Comparison of ENCODE assay signal across 8 mouse cellular contexts in the genomic region with DNA sequence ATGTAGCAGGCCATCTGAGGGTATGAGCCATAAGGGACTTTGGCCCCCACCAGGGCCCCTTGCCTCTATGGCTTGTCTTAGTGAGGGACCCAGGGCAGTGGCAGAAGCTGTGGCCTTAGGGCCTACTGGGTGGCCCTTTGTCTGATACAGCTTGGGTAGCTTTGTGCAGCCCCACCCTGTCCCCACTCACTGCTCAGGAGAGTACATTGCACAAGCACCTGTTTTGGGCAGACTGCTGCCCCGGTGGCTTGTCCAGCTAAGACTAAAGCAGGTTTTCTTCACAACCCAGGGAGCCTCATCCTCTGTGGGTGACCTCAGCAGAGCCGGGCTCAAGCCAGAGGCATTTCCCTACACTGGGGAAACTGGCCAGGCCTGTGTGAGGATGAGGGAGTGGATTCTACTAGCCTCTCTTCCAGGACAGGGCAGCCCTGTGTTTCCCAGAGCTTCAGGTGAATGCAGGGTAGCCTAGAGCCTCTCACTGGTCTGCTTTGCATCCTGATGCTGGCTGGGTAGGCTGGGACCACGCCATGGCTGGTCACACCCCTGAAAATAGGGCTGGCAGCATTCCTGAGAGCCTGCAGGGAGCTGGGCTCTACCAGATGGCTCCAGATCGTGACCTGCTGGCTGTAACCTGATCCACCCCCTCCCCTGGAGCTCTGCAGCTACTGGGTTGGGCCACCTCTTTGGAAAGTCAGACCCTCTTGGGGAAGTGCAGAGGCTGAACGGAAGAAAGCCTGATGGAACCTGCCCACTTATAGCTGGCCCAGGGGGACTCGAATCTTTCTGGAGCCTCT. TPM values are rescaled to one million over a fixed set of nuclear protein-coding genes. Genes with fewer than 3 reads are reported as not detected.
DNase-seq lines count a peak whose midpoint lies in the region; ATAC-seq lines count a peak whose summit lies in the region.

No protein-coding gene starts in this region.

- no peaks in the 10 kb centered on the region for H3K36me3 ChIP-seq in heart, embryonic 10.5 days
- no peaks in the 10 kb centered on the region for H3K36me3 ChIP-seq in kidney, embryonic 14.5 days (ENCODE audit: control insufficient read depth, insufficient read depth, low read length)
- no peaks in the 10 kb centered on the region for H3K36me3 ChIP-seq in neural tube, embryonic 11.5 days (ENCODE audit: control insufficient read depth, insufficient read depth, low read length)

- peak overlapping the region; percentile 9; the same call in 1 of the 2 replicates for H3K9ac ChIP-seq in kidney, embryonic 14.5 days (ENCODE audit: low read depth, low read length)
- peak overlapping the region; percentile 5; the same call in 1 of the 2 replicates for H3K9ac ChIP-seq in neural tube, embryonic 11.5 days (ENCODE audit: low read length)

- 12% methylated on average over 6 of the region's 6 CpGs for WGBS in heart, embryonic 10.5 days
- WGBS in kidney, embryonic 14.5 days = 11% methylated on average over 6 of the region's 6 CpGs
- WGBS in neural tube, embryonic 11.5 days = 12% methylated on average over 6 of the region's 6 CpGs

- ATAC-seq in kidney, embryonic 14.5 days (ENCODE audit: low FRiP score, low TSS enrichment) = peak; percentile 90
- no peak for ATAC-seq in neural tube, embryonic 11.5 days (ENCODE audit: insufficient read depth, low FRiP score, low TSS enrichment)
- ATAC-seq in inflammation-experienced regulatory T-cells, adult 6 months = no peak

- no peak overlapping the region for H3K4me3 ChIP-seq in heart, embryonic 10.5 days
- H3K4me3 ChIP-seq in kidney, embryonic 14.5 days (ENCODE audit: low read length) = no peak overlapping the region
- H3K4me3 ChIP-seq in neural tube, embryonic 11.5 days (ENCODE audit: low read depth, low read length) = no peak overlapping the region

- H3K27me3 ChIP-seq in heart, embryonic 10.5 days (ENCODE audit: insufficient read depth, poor library complexity, severe bottlenecking) = no peaks in the 10 kb centered on the region
- no peaks in the 10 kb centered on the region for H3K27me3 ChIP-seq in kidney, embryonic 14.5 days (ENCODE audit: control insufficient read depth, insufficient read depth, low read length)
- H3K27me3 ChIP-seq in neural tube, embryonic 11.5 days (ENCODE audit: control insufficient read depth, insufficient read depth, low read length) = no peaks in the 10 kb centered on the region

- H3K4me1 ChIP-seq in heart, embryonic 10.5 days = peaks cover 60% of the 10 kb centered on the region
- H3K4me1 ChIP-seq in kidney, embryonic 14.5 days (ENCODE audit: control insufficient read depth, insufficient read depth, low read length) = peaks cover 33% of the 10 kb centered on the region
- H3K4me1 ChIP-seq in neural tube, embryonic 11.5 days (ENCODE audit: control insufficient read depth, insufficient read depth, low read length) = peaks cover 14% of the 10 kb centered on the region; the same call in 1 of the 2 replicates

- peak overlapping the region; percentile 92 for H3K27ac ChIP-seq in heart, embryonic 10.5 days
- peak overlapping the region; percentile 87 for H3K27ac ChIP-seq in kidney, embryonic 14.5 days (ENCODE audit: low read depth, low read length)
- 0 out of 2 replicates have a peak overlapping the region, but pooled peaks have one; percentile 20 for H3K27ac ChIP-seq in neural tube, embryonic 11.5 days (ENCODE audit: low read depth, low read length)

- peak overlapping the region; percentile 27; the same call in 1 of the 2 replicates for H3K4me2 ChIP-seq in kidney, embryonic 14.5 days (replicated peaks; ENCODE audit: low read depth, low read length)
- no peak overlapping the region for H3K4me2 ChIP-seq in neural tube, embryonic 11.5 days (ENCODE audit: low read depth)

- no peaks in the 10 kb centered on the region for H3K9me3 ChIP-seq in heart, embryonic 10.5 days
- H3K9me3 ChIP-seq in kidney, embryonic 14.5 days (ENCODE audit: control insufficient read depth, low read length) = no peaks in the 10 kb centered on the region
- no peaks in the 10 kb centered on the region for H3K9me3 ChIP-seq in neural tube, embryonic 11.5 days (ENCODE audit: control insufficient read depth, low read length)

- peak; percentile 97 for DNase-seq in ZHBTc4 (ENCODE audit: low read depth, low spot score)
- DNase-seq in cerebellum, postnatal 25 days = peak; percentile 92 to 94
- DNase-seq in heart, embryonic 10.5 days (ENCODE audit: low spot score) = peak; percentile 90
- DNase-seq in neural tube, embryonic 11.5 days (ENCODE audit: low spot score) = peak; percentile 50
- no peak for DNase-seq in spleen, postnatal 10 days (ENCODE audit: low spot score in 2 of 2)
- no peak for DNase-seq in left cerebral cortex, adult 18-20 months (ENCODE audit: low spot score in 2 of 2)

RNA-seq across cellular contexts. Expression of a gene that starts 17.9 kb away (rescaled TPM):
- polyA plus RNA-seq in heart, embryonic 10.5 days (2016; fragmentation: Nextera tagmentation; extraction: Ambion mirVana) = 5.4 and 10.5 TPM in 2 replicates
- 4.0 and 5.4 TPM in 2 replicates for polyA plus RNA-seq in kidney, embryonic 14.5 days (2014; fragmentation: Nextera tagmentation; extraction: Ambion mirVana)
- polyA plus RNA-seq in neural tube, embryonic 11.5 days (2014; fragmentation: Nextera tagmentation; extraction: Ambion mirVana) = 1.6 and 1.7 TPM in 2 replicates
- polyA plus RNA-seq in inflammation-experienced regulatory T-cells, adult 6 months (2017; shearing (Covaris generic)) = under 1 TPM in 2 of 3 experiments, not detected in 1; 0.19 to 0.42 TPM
- under 1 TPM; 0.30 to 0.54 TPM for total RNA-seq in left cerebral cortex, adult 18-20 months (2021)

RNA-seq across cellular contexts. Expression of a gene that starts 29.6 kb away (rescaled TPM):
- 1.1 and 1.5 TPM in 2 replicates for polyA plus RNA-seq in heart, embryonic 10.5 days (2016; fragmentation: Nextera tagmentation; extraction: Ambion mirVana)
- 4.4 and 4.9 TPM in 2 replicates for polyA plus RNA-seq in kidney, embryonic 14.5 days (2014; fragmentation: Nextera tagmentation; extraction: Ambion mirVana)
- 0.68 and 0.77 TPM in 2 replicates for polyA plus RNA-seq in neural tube, embryonic 11.5 days (2014; fragmentation: Nextera tagmentation; extraction: Ambion mirVana)
- under 1 TPM in 1 of 3 experiments, not detected in 2; 0.68 TPM for polyA plus RNA-seq in inflammation-experienced regulatory T-cells, adult 6 months (2017; shearing (Covaris generic))
- not detected for total RNA-seq in left cerebral cortex, adult 18-20 months (2021)

RNA-seq across cellular contexts. Expression of a gene that starts 55.0 kb away (rescaled TPM):
- polyA plus RNA-seq in heart, embryonic 10.5 days (2016; fragmentation: Nextera tagmentation; extraction: Ambion mirVana) = 78.0 and 99.5 TPM in 2 replicates
- 74.4 and 95.1 TPM in 2 replicates for polyA plus RNA-seq in kidney, embryonic 14.5 days (2014; fragmentation: Nextera tagmentation; extraction: Ambion mirVana)
- polyA plus RNA-seq in neural tube, embryonic 11.5 days (2014; fragmentation: Nextera tagmentation; extraction: Ambion mirVana) = 68.8 and 70.2 TPM in 2 replicates
- 10 to 100 TPM; 35.5 to 40.4 (median 37.4) TPM for polyA plus RNA-seq in inflammation-experienced regulatory T-cells, adult 6 months (2017; shearing (Covaris generic))
- total RNA-seq in left cerebral cortex, adult 18-20 months (2021) = 10 to 100 TPM; 37.8 to 39.6 TPM

Comparison
In these comparisons a context has a peak if more than half of its experiments do, and no peak if none do; other contexts are left out.
1. DNase-seq: peak in ZHBTc4 (single experiment), cerebellum, postnatal 25 days (2 of 2), heart, embryonic 10.5 days (single experiment) and neural tube, embryonic 11.5 days (single experiment); none in spleen, postnatal 10 days (0 of 2) and left cerebral cortex, adult 18-20 months (0 of 2).
2. H3K27ac ChIP-seq: peak in every context shown above with its lines; median percentile 92 in heart, embryonic 10.5 days; 87 in kidney, embryonic 14.5 days; 20 in neural tube, embryonic 11.5 days.